Mouse (Mus musculus): ENCODE data around the gene Btla. TPM values are rescaled to one million over a fixed set of nuclear protein-coding genes. Genes with fewer than 3 reads are reported as not detected.

Gene Btla
- polyA plus RNA-seq, 1 experiment from 2014 or later = not detected

GRCm38 (mm10) chr16:45204859-45205670 lies 19.1 kb upstream of the Btla start:
- Histone ChIP-seq H3K9me3 (ENCODE audit: control insufficient read depth, low read length) (no peaks in the 10 kb centered on the region), H3K27me3 (ENCODE audit: control insufficient read depth, insufficient read depth, low read length) (no peaks in the 10 kb centered on the region), H3K4me2 (ENCODE audit: low read length) (no peak overlapping the region), H3K36me3 (ENCODE audit: control insufficient read depth, insufficient read depth, low read length) (no peaks in the 10 kb centered on the region), H3K4me1 (ENCODE audit: control insufficient read depth in 2 of 2, insufficient read depth in 2 of 2, low read length in 2 of 2) (no peaks in the 10 kb centered on the region), H3K9ac (ENCODE audit: low read length) (no peak overlapping the region), H3K27ac (replicated peaks in 1 of 2; ENCODE audit: control insufficient read depth in 1 of 2, insufficient read depth in 1 of 2, low read depth in 2 of 2, low read length in 2 of 2) (no peak overlapping the region), H3K4me3 (ENCODE audit: control insufficient read depth in 1 of 2, insufficient read depth in 1 of 2, low read depth in 1 of 2, low read length in 2 of 2) (no peak overlapping the region)
- WGBS = 74% methylated on average over 12 of the region's 12 CpGs
- ATAC-seq (ENCODE audit: insufficient number of reproducible peaks, insufficient read depth, low FRiP score, low read depth) = no peak

GRCm38 (mm10) chr16:45222016-45222415 lies 2.1 kb upstream of the Btla start:
- H3K4me3 ChIP-seq (ENCODE audit: control insufficient read depth in 1 of 2, insufficient read depth in 1 of 2, low read depth in 1 of 2, low read length in 2 of 2) = no peak overlapping the region
- 57% methylated on average over 2 of the region's 2 CpGs for WGBS
- H3K27ac ChIP-seq (replicated peaks in 1 of 2; ENCODE audit: control insufficient read depth in 1 of 2, insufficient read depth in 1 of 2, low read depth in 2 of 2, low read length in 2 of 2) = no peak overlapping the region
- H3K9ac ChIP-seq (ENCODE audit: low read length) = no peak overlapping the region
- no peak overlapping the region for H3K4me2 ChIP-seq (ENCODE audit: low read length)
- no peak for ATAC-seq (ENCODE audit: insufficient number of reproducible peaks, insufficient read depth, low FRiP score, low read depth)
- no peaks in the 10 kb centered on the region for H3K9me3 ChIP-seq (ENCODE audit: control insufficient read depth, low read length)
- H3K36me3 ChIP-seq (ENCODE audit: control insufficient read depth, insufficient read depth, low read length) = no peaks in the 10 kb centered on the region
- no peaks in the 10 kb centered on the region for H3K27me3 ChIP-seq (ENCODE audit: control insufficient read depth, insufficient read depth, low read length)
- H3K4me1 ChIP-seq (ENCODE audit: control insufficient read depth in 2 of 2, insufficient read depth in 2 of 2, low read length in 2 of 2) = no peaks in the 10 kb centered on the region

GRCm38 (mm10) chr16:45222771-45223170 lies 1.3 kb upstream of the Btla start:
- no peak overlapping the region for H3K9ac ChIP-seq (ENCODE audit: low read length)
- no peak overlapping the region for H3K27ac ChIP-seq (replicated peaks in 1 of 2; ENCODE audit: control insufficient read depth in 1 of 2, insufficient read depth in 1 of 2, low read depth in 2 of 2, low read length in 2 of 2)
- no peaks in the 10 kb centered on the region for H3K4me1 ChIP-seq (ENCODE audit: control insufficient read depth in 2 of 2, insufficient read depth in 2 of 2, low read length in 2 of 2)
- no peak overlapping the region for H3K4me2 ChIP-seq (ENCODE audit: low read length)
- no peaks in the 10 kb centered on the region for H3K27me3 ChIP-seq (ENCODE audit: control insufficient read depth, insufficient read depth, low read length)
- H3K9me3 ChIP-seq (ENCODE audit: control insufficient read depth, low read length) = no peaks in the 10 kb centered on the region
- 67% methylated on average over 3 of the region's 3 CpGs for WGBS
- H3K36me3 ChIP-seq (ENCODE audit: control insufficient read depth, insufficient read depth, low read length) = no peaks in the 10 kb centered on the region
- no peak overlapping the region for H3K4me3 ChIP-seq (ENCODE audit: control insufficient read depth in 1 of 2, insufficient read depth in 1 of 2, low read depth in 1 of 2, low read length in 2 of 2)
- ATAC-seq (ENCODE audit: insufficient number of reproducible peaks, insufficient read depth, low FRiP score, low read depth) = no peak

- WGBS = 75% methylated on average over 4 of the region's 4 CpGs
- H3K36me3 ChIP-seq (ENCODE audit: control insufficient read depth, insufficient read depth, low read length) = no peaks in the 10 kb centered on the region
Measured at GRCm38 (mm10) chr16:45224431-45225008, 405 bp downstream of the Btla start.

GRCm38 (mm10) chr16:45227002-45227401 lies 2.9 kb downstream of the Btla start:
- Histone ChIP-seq H3K36me3 (ENCODE audit: control insufficient read depth, insufficient read depth, low read length) (no peaks in the 10 kb centered on the region), H3K4me3 (ENCODE audit: control insufficient read depth in 1 of 2, insufficient read depth in 1 of 2, low read depth in 1 of 2, low read length in 2 of 2) (no peak overlapping the region), H3K4me1 (ENCODE audit: control insufficient read depth in 2 of 2, insufficient read depth in 2 of 2, low read length in 2 of 2) (no peaks in the 10 kb centered on the region), H3K27ac (replicated peaks in 1 of 2; ENCODE audit: control insufficient read depth in 1 of 2, insufficient read depth in 1 of 2, low read depth in 2 of 2, low read length in 2 of 2) (no peak overlapping the region), H3K4me2 (ENCODE audit: low read length) (no peak overlapping the region), H3K9me3 (ENCODE audit: control insufficient read depth, low read length) (no peaks in the 10 kb centered on the region), H3K27me3 (ENCODE audit: control insufficient read depth, insufficient read depth, low read length) (no peaks in the 10 kb centered on the region), H3K9ac (ENCODE audit: low read length) (no peak overlapping the region)
- ATAC-seq (ENCODE audit: insufficient number of reproducible peaks, insufficient read depth, low FRiP score, low read depth) = no peak
- WGBS = 78% methylated on average over 1 of the region's 1 CpGs

More at GRCm38 (mm10) chr16:45224431-45225008, 405 bp downstream of the Btla start:
- Histone ChIP-seq H3K27me3 (ENCODE audit: control insufficient read depth, insufficient read depth, low read length) (no peaks in the 10 kb centered on the region), H3K9ac (ENCODE audit: low read length) (no peak overlapping the region), H3K27ac (replicated peaks in 1 of 2; ENCODE audit: control insufficient read depth in 1 of 2, insufficient read depth in 1 of 2, low read depth in 2 of 2, low read length in 2 of 2) (no peak overlapping the region), H3K4me1 (ENCODE audit: control insufficient read depth in 2 of 2, insufficient read depth in 2 of 2, low read length in 2 of 2) (no peaks in the 10 kb centered on the region), H3K4me2 (ENCODE audit: low read length) (no peak overlapping the region), H3K4me3 (ENCODE audit: control insufficient read depth in 1 of 2, insufficient read depth in 1 of 2, low read depth in 1 of 2, low read length in 2 of 2) (no peak overlapping the region), H3K9me3 (ENCODE audit: control insufficient read depth, low read length) (no peaks in the 10 kb centered on the region)
- ATAC-seq (ENCODE audit: insufficient number of reproducible peaks, insufficient read depth, low FRiP score, low read depth) = no peak

- WGBS = 79% methylated on average over 1 of the region's 1 CpGs
- no peaks in the 10 kb centered on the region for H3K4me1 ChIP-seq (ENCODE audit: control insufficient read depth in 2 of 2, insufficient read depth in 2 of 2, low read length in 2 of 2)
- no peak overlapping the region for H3K27ac ChIP-seq (replicated peaks in 1 of 2; ENCODE audit: control insufficient read depth in 1 of 2, insufficient read depth in 1 of 2, low read depth in 2 of 2, low read length in 2 of 2)
Measured at GRCm38 (mm10) chr16:45231296-45231695, 7.2 kb downstream of the Btla start.

GRCm38 (mm10) chr16:45233007-45233406 lies 8.9 kb downstream of the Btla start:
- no peak for ATAC-seq (ENCODE audit: insufficient number of reproducible peaks, insufficient read depth, low FRiP score, low read depth)
- H3K27me3 ChIP-seq (ENCODE audit: control insufficient read depth, insufficient read depth, low read length) = no peaks in the 10 kb centered on the region
- H3K4me1 ChIP-seq (ENCODE audit: control insufficient read depth in 2 of 2, insufficient read depth in 2 of 2, low read length in 2 of 2) = no peaks in the 10 kb centered on the region
- H3K9me3 ChIP-seq (ENCODE audit: control insufficient read depth, low read length) = no peaks in the 10 kb centered on the region
- no peak overlapping the region for H3K9ac ChIP-seq (ENCODE audit: low read length)
- no peak overlapping the region for H3K27ac ChIP-seq (replicated peaks in 1 of 2; ENCODE audit: control insufficient read depth in 1 of 2, insufficient read depth in 1 of 2, low read depth in 2 of 2, low read length in 2 of 2)
- no peaks in the 10 kb centered on the region for H3K36me3 ChIP-seq (ENCODE audit: control insufficient read depth, insufficient read depth, low read length)
- no peak overlapping the region for H3K4me3 ChIP-seq (ENCODE audit: control insufficient read depth in 1 of 2, insufficient read depth in 1 of 2, low read depth in 1 of 2, low read length in 2 of 2)
- no peak overlapping the region for H3K4me2 ChIP-seq (ENCODE audit: low read length)
- WGBS = 81% methylated on average over 3 of the region's 3 CpGs

More at GRCm38 (mm10) chr16:45231296-45231695, 7.2 kb downstream of the Btla start:
- H3K9ac ChIP-seq (ENCODE audit: low read length) = no peak overlapping the region
- no peak for ATAC-seq (ENCODE audit: insufficient number of reproducible peaks, insufficient read depth, low FRiP score, low read depth)
- H3K27me3 ChIP-seq (ENCODE audit: control insufficient read depth, insufficient read depth, low read length) = no peaks in the 10 kb centered on the region
- no peak overlapping the region for H3K4me2 ChIP-seq (ENCODE audit: low read length)
- H3K4me3 ChIP-seq (ENCODE audit: control insufficient read depth in 1 of 2, insufficient read depth in 1 of 2, low read depth in 1 of 2, low read length in 2 of 2) = no peak overlapping the region
- H3K9me3 ChIP-seq (ENCODE audit: control insufficient read depth, low read length) = no peaks in the 10 kb centered on the region
- no peaks in the 10 kb centered on the region for H3K36me3 ChIP-seq (ENCODE audit: control insufficient read depth, insufficient read depth, low read length)
